Mouse (Mus musculus): ENCODE data around the gene Stoml1.
A peak's percentile ranks its signal among the peaks of the same experiment; 100 is the strongest.

Stoml1 gene

DNA sequence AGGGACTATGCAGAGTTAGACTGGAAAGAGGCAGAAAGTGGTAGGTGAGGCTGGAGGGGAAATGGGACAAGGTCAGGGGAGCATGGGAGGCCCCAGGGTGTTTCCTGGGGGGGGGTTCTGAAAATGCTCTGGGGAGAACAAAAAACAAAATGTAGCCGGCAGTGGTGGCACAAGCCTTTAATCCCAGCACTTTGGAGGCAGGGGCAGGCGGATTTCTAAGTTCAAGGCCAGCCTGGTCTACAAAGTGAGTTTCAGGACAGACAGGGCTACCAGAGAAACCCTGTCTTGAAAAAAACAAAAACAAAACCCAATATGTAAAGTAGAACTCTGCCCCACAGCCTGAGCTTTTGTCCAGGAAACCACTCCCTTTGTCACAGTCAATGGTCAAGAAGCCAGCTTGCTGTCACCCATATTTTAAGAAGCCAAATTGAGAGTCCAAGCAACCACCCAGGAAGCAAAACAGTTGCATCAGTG, 19.1 kb downstream of the Stoml1 start:
- no peak for DNase-seq (ENCODE audit: low spot score in 2 of 2)

DNA sequence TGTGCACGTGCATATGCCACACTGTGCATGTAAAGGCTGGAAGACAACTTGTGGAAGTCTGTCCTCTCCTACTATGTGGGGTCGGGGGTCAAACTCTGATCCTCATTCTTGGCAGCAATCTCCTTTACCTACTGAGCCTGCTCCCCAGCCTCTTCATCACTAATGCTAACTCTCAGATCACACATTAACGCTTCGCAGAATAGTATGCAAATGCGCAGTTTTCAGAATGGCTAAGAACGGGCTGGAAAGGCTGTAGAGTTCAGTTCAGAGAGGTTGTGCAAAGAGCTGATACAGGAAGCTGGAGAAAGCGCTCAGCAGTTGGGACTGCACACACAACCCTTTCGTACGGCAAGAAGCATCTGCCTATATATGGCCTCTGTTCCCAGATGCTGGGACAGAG, 19.9 kb downstream of the Stoml1 start:
- DNase-seq (ENCODE audit: low spot score in 2 of 2): no peak

DNA sequence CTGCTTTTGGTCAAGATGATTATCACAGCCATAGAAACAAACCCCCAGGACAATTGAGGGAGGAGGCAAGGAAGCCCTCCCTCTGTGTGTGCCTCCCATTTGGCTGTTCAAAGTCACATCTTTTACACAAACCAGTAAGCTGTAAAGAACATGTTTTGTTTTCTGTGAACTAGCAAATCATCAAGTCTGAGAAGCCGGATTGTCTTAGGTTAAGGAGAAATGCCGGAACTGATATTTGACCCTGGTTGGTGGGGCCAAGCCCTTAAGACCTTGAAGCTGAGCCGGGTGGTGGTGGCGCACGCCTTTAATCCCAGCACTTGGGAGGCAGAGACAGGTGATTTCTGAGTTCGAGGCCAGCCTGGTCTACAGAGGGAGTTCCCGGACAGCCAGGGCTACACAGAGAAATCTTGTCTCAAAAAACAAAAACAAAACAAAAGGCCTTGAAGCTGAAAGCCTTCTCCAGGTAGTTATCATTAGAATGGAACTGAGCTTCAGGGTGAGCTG, 21.2 kb downstream of the Stoml1 start:
- no peak for DNase-seq (ENCODE audit: low spot score in 2 of 2)

DNA sequence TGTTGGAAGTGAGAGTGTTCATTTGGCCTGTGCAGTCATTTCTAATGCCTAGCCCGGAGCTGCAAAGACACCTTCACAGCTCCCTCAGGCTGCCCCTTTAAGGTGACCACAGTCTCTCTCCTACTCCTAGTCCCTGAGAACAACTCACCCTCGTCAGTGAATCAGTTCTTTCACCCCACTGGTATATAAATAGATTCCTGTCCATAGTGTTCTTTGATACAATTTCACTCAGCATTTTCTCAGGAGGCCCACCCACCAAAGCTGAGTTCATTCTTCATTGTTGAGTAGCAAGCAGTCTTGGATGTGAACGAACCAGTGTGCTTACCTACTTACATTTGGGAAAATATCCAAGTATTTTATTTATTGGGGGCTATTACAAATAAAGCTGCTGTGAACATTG, 21.7 kb downstream of the Stoml1 start:
- DNase-seq (ENCODE audit: low spot score in 2 of 2): no peak

GRCm38 (mm10) chr9:58275115-58275774, 22.3 kb downstream of the Stoml1 start:
- DNase-seq (ENCODE audit: low spot score in 2 of 2): no peak

GRCm38 (mm10) chr9:58275797-58276196, 22.8 kb downstream of the Stoml1 start:
- DNase-seq (ENCODE audit: low spot score in 2 of 2): no peak

- DNase-seq (ENCODE audit: low spot score in 2 of 2): no peak
These were observed 23.4 kb downstream of the Stoml1 start for GRCm38 (mm10) chr9:58276346-58276745.

DNA sequence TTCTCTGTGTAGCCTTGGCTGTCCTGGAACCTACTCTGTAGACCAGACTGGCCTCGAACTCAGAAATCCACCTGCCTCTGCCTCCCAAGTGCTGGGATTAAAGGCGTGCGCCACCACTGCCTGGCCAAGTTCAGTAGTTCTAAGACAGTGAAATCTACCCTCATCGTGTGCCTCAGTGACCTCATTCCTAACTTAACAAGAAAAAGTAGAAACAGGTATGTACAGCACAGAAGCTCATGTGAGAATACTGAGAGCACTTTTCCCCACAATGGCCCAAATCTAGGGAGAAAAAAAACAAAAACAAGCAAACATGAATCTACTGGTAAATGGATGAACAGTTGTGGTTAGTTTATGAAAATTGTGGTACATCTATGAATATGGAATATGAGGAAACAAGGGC, 25.3 kb downstream of the Stoml1 start:
- DNase-seq (ENCODE audit: low spot score in 2 of 2): no peak

GRCm38 (mm10) chr9:58278821-58279723, 26.1 kb downstream of the Stoml1 start:
- no peak for DNase-seq (ENCODE audit: low spot score in 2 of 2)

- DNase-seq (ENCODE audit: low spot score in 2 of 2): no peak
These were observed 26.8 kb downstream of the Stoml1 start for GRCm38 (mm10) chr9:58279780-58280179.

GRCm38 (mm10) chr9:58280259-58281109, 27.5 kb downstream of the Stoml1 start:
- peak; percentile 14 to 48 for DNase-seq (ENCODE audit: low spot score in 2 of 2)

DNA sequence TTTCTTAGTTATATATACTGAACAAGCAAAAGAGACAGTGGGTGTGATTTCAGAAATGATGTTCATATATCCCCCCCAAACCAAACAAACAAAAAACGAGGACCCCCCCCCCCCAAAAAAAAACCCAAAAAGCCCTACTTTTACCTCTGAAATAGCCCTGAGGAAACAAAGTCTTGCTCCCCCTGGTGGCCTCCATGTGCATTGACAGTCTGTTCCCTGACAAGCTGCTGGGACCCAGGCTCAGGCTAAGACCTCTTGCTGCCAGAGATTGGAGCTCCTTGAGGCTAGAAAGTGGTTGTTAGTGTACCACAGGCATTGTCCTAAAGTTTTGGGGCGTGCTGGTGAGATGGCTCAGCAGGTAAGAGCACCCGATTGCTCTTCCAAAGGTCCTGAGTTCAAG, 28.6 kb downstream of the Stoml1 start:
- DNase-seq (ENCODE audit: low spot score in 2 of 2): no peak

- DNase-seq (ENCODE audit: low spot score in 2 of 2): no peak
These were observed 30.5 kb downstream of the Stoml1 start for GRCm38 (mm10) chr9:58283431-58283830.

GRCm38 (mm10) chr9:58289090-58289489, 36.1 kb downstream of the Stoml1 start:
- DNase-seq (ENCODE audit: low spot score in 2 of 2): no peak

DNA sequence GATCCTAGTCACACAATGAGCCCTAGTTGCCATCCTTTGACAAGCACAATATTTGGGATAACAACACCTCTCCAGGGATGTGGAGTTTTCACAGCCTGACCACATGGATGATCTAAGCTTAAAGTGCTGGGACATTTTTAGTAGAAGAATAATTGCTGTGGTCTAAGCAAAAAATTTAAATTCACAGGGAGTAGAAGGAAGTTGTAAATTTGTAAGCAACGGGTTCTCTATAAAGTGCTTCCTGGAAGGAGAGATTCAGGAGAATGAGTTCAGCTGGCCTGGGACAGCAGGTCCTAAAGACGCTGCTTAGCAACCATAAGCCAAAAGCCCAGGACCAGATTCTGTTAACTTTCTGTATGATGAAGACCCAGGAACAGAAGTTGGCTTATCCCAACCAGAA, 36.9 kb downstream of the Stoml1 start:
- no peak for DNase-seq (ENCODE audit: low spot score in 2 of 2)

- DNase-seq (ENCODE audit: low spot score in 2 of 2): no peak
These were observed 41.6 kb downstream of the Stoml1 start for GRCm38 (mm10) chr9:58294527-58294926.

DNA sequence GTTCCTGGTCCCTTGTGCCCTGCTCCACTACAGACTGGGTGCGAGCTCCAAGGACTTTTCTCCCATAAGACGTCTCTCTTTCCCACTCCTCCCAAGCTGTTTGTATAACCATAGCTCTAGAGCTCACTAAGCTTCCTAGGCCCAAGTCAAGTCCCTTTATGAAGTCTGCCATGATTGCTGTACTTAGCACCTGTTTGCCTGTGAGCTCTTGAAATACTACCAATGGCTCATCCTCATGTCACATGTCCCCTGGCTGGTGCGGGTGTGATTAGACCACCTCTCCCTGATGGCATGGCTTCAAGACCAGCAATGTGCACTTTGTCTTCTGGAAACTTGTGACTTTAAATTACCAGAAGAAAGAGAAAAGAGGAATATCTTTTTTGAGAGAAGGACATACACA, 42.4 kb downstream of the Stoml1 start:
- no peak for DNase-seq (ENCODE audit: low spot score in 2 of 2)

GRCm38 (mm10) chr9:58295766-58296361, 42.9 kb downstream of the Stoml1 start:
- no peak for DNase-seq (ENCODE audit: low spot score in 2 of 2)

GRCm38 (mm10) chr9:58297065-58297464, 44.1 kb downstream of the Stoml1 start:
- DNase-seq (ENCODE audit: low spot score in 2 of 2): no peak

DNA sequence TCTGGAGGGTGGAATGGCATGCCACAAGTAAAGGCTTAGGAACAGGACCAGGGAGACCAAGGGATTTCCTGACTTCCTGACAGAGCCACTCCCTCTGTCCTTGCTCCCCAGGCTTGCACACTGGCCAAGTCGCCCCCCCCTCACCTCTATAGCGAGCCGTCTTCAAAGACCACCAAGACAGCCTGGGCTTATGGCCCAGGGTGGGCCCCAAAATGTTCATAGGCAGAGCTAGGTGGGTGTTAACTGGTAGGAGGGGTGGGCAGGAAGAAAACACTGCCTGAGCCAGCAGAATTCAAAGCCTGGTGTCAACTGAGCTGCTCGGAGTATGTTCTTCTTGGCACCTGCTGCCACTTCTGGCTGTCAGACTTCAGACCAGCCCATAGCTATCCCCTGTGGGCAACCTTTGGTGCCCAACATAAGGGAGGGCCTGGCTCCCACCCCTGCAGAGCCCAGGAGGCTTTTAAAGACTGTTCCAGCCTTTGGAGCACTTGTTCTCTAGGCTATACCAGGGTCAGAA, 45.1 kb downstream of the Stoml1 start:
- DNase-seq (ENCODE audit: low spot score in 2 of 2): no peak

DNA sequence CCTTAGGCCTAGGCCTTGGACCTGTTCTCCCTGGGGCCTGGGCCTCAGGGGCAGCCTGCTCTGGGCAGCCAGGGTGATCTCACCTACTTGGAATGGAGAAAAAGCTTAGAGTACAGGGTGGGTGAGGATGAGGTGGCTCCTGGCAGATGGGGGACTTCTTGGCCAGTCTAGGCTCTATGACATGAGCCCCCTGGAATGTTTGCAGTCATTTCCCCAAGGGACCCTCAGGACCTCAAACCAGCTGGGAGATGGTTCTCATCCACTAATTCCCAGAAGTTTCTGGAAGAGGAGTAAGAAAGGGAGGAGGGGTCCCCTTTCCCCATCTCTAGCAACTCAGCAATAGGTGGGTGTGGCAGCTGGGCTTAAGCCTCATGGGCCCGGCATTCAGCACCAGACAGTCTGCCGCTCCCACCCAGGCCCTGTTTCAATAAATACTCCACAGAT, 46.4 kb downstream of the Stoml1 start:
- no peak for DNase-seq (ENCODE audit: low spot score in 2 of 2)
